12 mouse cellular contexts compared by ENCODE assay signal in the genomic region with DNA sequence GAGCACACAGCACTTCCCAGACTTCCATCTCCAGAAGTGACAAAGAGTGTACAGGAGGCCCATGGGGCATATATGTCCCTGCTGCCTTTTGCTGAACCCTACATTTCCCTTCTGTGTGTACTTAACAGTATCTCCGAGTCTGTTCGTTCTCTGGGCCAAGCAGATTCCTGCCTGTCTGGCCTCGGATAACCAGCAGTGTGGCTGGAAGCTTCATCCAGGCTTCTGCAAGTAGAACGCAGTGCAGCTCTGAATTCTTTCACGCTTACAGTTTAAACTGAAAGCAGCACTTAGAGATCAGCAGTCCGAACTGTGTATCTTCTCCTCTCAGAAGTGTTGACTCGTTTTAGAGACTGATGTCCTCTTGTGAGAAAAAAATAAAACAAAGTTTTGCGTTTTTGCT. TPM values are rescaled to one million over a fixed set of nuclear protein-coding genes. Genes with fewer than 3 reads are reported as not detected.
DNase-seq lines count a peak whose midpoint lies in the region; ATAC-seq and TF ChIP-seq lines count a peak whose summit lies in the region.
"Had no signal": no experiment of that assay in that cellular context is flagged by ENCODE, and none has a peak within 500 bp of the region (broad histone marks: within the 10 kb centered on the region; RNA-seq: fewer than 3 reads in every experiment).

No protein-coding gene starts in this region.

- H3K4me1 ChIP-seq in midbrain, embryonic 15.5 days = no peaks in the 10 kb centered on the region
- H3K4me1 ChIP-seq in midbrain, postnatal 0 days (ENCODE audit: insufficient read depth, low read length) = no peaks in the 10 kb centered on the region
- no peaks in the 10 kb centered on the region for H3K4me1 ChIP-seq in intestine, embryonic 16.5 days (ENCODE audit: control insufficient read depth, insufficient read depth, low read length)
- H3K4me1 ChIP-seq in stomach, embryonic 16.5 days (ENCODE audit: control insufficient read depth, insufficient read depth, low read length) = no peaks in the 10 kb centered on the region
- H3K4me1 ChIP-seq in midbrain, embryonic 10.5 days = peaks cover 5% of the 10 kb centered on the region
- H3K4me1 ChIP-seq: neural tube, embryonic 12.5 days had no signal

- TF ChIP-seq CTCF in midbrain, postnatal 0 days (IDR thresholded peaks at IDR 0.05) = no peak

- H3K4me3 ChIP-seq in midbrain, embryonic 15.5 days = no peak overlapping the region
- no peak overlapping the region for H3K4me3 ChIP-seq in midbrain, postnatal 0 days (ENCODE audit: low read depth, low read length)
- H3K4me3 ChIP-seq in intestine, embryonic 16.5 days (ENCODE audit: low read length) = no peak overlapping the region
- no peak overlapping the region for H3K4me3 ChIP-seq in stomach, embryonic 16.5 days (replicated peaks; ENCODE audit: low read length)
- H3K4me3 ChIP-seq in midbrain, embryonic 10.5 days = no peak overlapping the region
- H3K4me3 ChIP-seq: neural tube, embryonic 12.5 days had no signal

- H3K9ac ChIP-seq in midbrain, embryonic 15.5 days = no peak overlapping the region
- H3K9ac ChIP-seq in midbrain, postnatal 0 days (replicated peaks; ENCODE audit: low read length, poor library complexity, severe bottlenecking) = no peak overlapping the region
- no peak overlapping the region for H3K9ac ChIP-seq in intestine, embryonic 16.5 days (ENCODE audit: low read depth, low read length)
- H3K9ac ChIP-seq in stomach, embryonic 16.5 days (ENCODE audit: low read length) = peak overlapping the region; percentile 55
- H3K9ac ChIP-seq: neural tube, embryonic 12.5 days had no signal

- DNase-seq in adrenal gland, adult 2 months = peak; percentile 16
- no peak for DNase-seq in adrenal gland, postnatal 4 days (ENCODE audit: low spot score in 2 of 2)
- no peak for DNase-seq in midbrain, postnatal 0 days (ENCODE audit: low spot score)
- DNase-seq in midbrain, embryonic 10.5 days (ENCODE audit: low spot score) = no peak
- no peak for DNase-seq in layer of hippocampus, postnatal 36 days
- DNase-seq: cerebellum, postnatal 14 days; gastrocnemius, postnatal 25 days had no signal

- H3K4me2 ChIP-seq in midbrain, embryonic 15.5 days = no peak overlapping the region
- no peak overlapping the region for H3K4me2 ChIP-seq in midbrain, postnatal 0 days (ENCODE audit: low read depth, low read length, poor library complexity, severe bottlenecking)
- peak overlapping the region; percentile 11; the same call in 1 of the 2 replicates for H3K4me2 ChIP-seq in intestine, embryonic 16.5 days (ENCODE audit: low read depth, low read length)
- peak overlapping the region; percentile 35 for H3K4me2 ChIP-seq in stomach, embryonic 16.5 days (ENCODE audit: low read depth, low read length)
- H3K4me2 ChIP-seq: neural tube, embryonic 12.5 days had no signal

- H3K9me3 ChIP-seq in midbrain, embryonic 15.5 days = no peaks in the 10 kb centered on the region
- no peaks in the 10 kb centered on the region for H3K9me3 ChIP-seq in midbrain, postnatal 0 days (ENCODE audit: low read length)
- no peaks in the 10 kb centered on the region for H3K9me3 ChIP-seq in intestine, embryonic 16.5 days (ENCODE audit: control insufficient read depth, low read length)
- no peaks in the 10 kb centered on the region for H3K9me3 ChIP-seq in stomach, embryonic 16.5 days (replicated peaks; ENCODE audit: control insufficient read depth, low read length)
- no peaks in the 10 kb centered on the region for H3K9me3 ChIP-seq in midbrain, embryonic 10.5 days (replicated peaks)
- H3K9me3 ChIP-seq: neural tube, embryonic 12.5 days had no signal

- 0 out of 2 replicates have a peak, but pooled peaks have one; percentile 56 for ATAC-seq in midbrain, embryonic 15.5 days (replicated peaks)
- no peak for ATAC-seq in midbrain, postnatal 0 days (ENCODE audit: low FRiP score)
- peak; percentile 42; the same call in 1 of the 2 replicates for ATAC-seq in intestine, embryonic 16.5 days
- peak; percentile 37; the same call in 1 of the 2 replicates for ATAC-seq in stomach, embryonic 16.5 days (ENCODE audit: insufficient read depth, low FRiP score)

- H3K27ac ChIP-seq in midbrain, embryonic 15.5 days = no peak overlapping the region
- no peak overlapping the region for H3K27ac ChIP-seq in midbrain, postnatal 0 days (ENCODE audit: low read depth, low read length)
- peak overlapping the region; percentile 20 for H3K27ac ChIP-seq in intestine, embryonic 16.5 days (ENCODE audit: low read length)
- H3K27ac ChIP-seq in stomach, embryonic 16.5 days (ENCODE audit: low read length) = peak overlapping the region; percentile 69
- H3K27ac ChIP-seq in midbrain, embryonic 10.5 days (replicated peaks) = no peak overlapping the region
- H3K27ac ChIP-seq: macrophage; neural tube, embryonic 12.5 days had no signal

- 63% methylated on average over 8 of the region's 8 CpGs for WGBS in midbrain, embryonic 15.5 days
- 52% methylated on average over 8 of the region's 8 CpGs for WGBS in midbrain, postnatal 0 days
- WGBS in intestine, embryonic 16.5 days = 34% methylated on average over 8 of the region's 8 CpGs
- 27% methylated on average over 8 of the region's 8 CpGs for WGBS in stomach, embryonic 16.5 days
- WGBS in midbrain, embryonic 10.5 days = 62% methylated on average over 8 of the region's 8 CpGs

- no peaks in the 10 kb centered on the region for H3K36me3 ChIP-seq in midbrain, embryonic 15.5 days (replicated peaks)
- H3K36me3 ChIP-seq in midbrain, postnatal 0 days (ENCODE audit: insufficient read depth, low read length) = no peaks in the 10 kb centered on the region
- no peaks in the 10 kb centered on the region for H3K36me3 ChIP-seq in intestine, embryonic 16.5 days (ENCODE audit: control insufficient read depth, insufficient read depth, low read length)
- no peaks in the 10 kb centered on the region for H3K36me3 ChIP-seq in stomach, embryonic 16.5 days (ENCODE audit: control insufficient read depth, insufficient read depth, low read length)
- no peaks in the 10 kb centered on the region for H3K36me3 ChIP-seq in midbrain, embryonic 10.5 days
- H3K36me3 ChIP-seq: neural tube, embryonic 12.5 days had no signal

- H3K27me3 ChIP-seq in midbrain, embryonic 15.5 days (replicated peaks) = no peaks in the 10 kb centered on the region
- no peaks in the 10 kb centered on the region for H3K27me3 ChIP-seq in midbrain, postnatal 0 days (ENCODE audit: insufficient read depth, low read length)
- H3K27me3 ChIP-seq in intestine, embryonic 16.5 days (replicated peaks; ENCODE audit: control insufficient read depth, insufficient read depth, low read length) = no peaks in the 10 kb centered on the region
- H3K27me3 ChIP-seq in stomach, embryonic 16.5 days (ENCODE audit: control insufficient read depth, insufficient read depth, low read length) = no peaks in the 10 kb centered on the region
- peaks cover 9% of the 10 kb centered on the region; the same call in 1 of the 2 replicates for H3K27me3 ChIP-seq in midbrain, embryonic 10.5 days (ENCODE audit: low read depth, poor library complexity, severe bottlenecking)
- H3K27me3 ChIP-seq: neural tube, embryonic 12.5 days had no signal

RNA-seq across cellular contexts. Expression of a gene that starts 7.7 kb away (rescaled TPM):
- total RNA-seq in adrenal gland, adult 2 months (2021) = 1 to 10 TPM; 2.5 to 4.6 TPM
- polyA plus RNA-seq in adrenal gland, adult 2 months (2012; rRNA removed) = 0.10 TPM in 1 of 2 replicates, not detected in the other
- total RNA-seq in adrenal gland, postnatal 4 days (2021) = 1 to 10 TPM; 4.0 to 4.1 TPM
- 5.7 and 6.5 TPM in 2 replicates for polyA plus RNA-seq in midbrain, embryonic 15.5 days (2015; fragmentation: Nextera tagmentation; extraction: Ambion mirVana)
- total RNA-seq in midbrain, postnatal 0 days (2014; rRNA removed) = 2.2 and 5.9 TPM in 2 replicates
- polyA plus RNA-seq in midbrain, postnatal 0 days (2015; fragmentation: Nextera tagmentation; extraction: Ambion mirVana) = 4.1 and 5.0 TPM in 2 replicates
- 6.2 and 7.3 TPM in 2 replicates for polyA plus RNA-seq in intestine, embryonic 16.5 days (2015; fragmentation: Nextera tagmentation; extraction: Ambion mirVana)
- 7.0 and 7.9 TPM in 2 replicates for polyA plus RNA-seq in stomach, embryonic 16.5 days (2015; fragmentation: Nextera tagmentation; extraction: Ambion mirVana)
- polyA plus RNA-seq in midbrain, embryonic 10.5 days (2016; fragmentation: Nextera tagmentation; extraction: Ambion mirVana) = 3.6 and 4.8 TPM in 2 replicates
- total RNA-seq in layer of hippocampus, postnatal 36 days (2021) = 1 to 10 TPM; 4.1 to 6.6 TPM

Comparison
In these comparisons a context has a peak if more than half of its experiments do, and no peak if none do; other contexts are left out.
1. H3K27ac ChIP-seq: peak in intestine, embryonic 16.5 days (single experiment) and stomach, embryonic 16.5 days (single experiment); none in midbrain, embryonic 15.5 days (single experiment), midbrain, postnatal 0 days (single experiment) and midbrain, embryonic 10.5 days (single experiment).
2. H3K4me2 ChIP-seq: peak in intestine, embryonic 16.5 days (single experiment) and stomach, embryonic 16.5 days (single experiment); none in midbrain, embryonic 15.5 days (single experiment) and midbrain, postnatal 0 days (single experiment).